Mouse (Mus musculus) stomach, embryonic 16.5 days (tissue): ENCODE measurements at regions not wholly inside any gene's neighbourhood (a gene's known extent, or its start where the extent isn't known, plus 50 kb on each side); places are given as distances from the start of the nearest gene placed in this dataset.

Experiments used
- ATAC-seq: fragments of 200-750 bp; cut with Nextera tagmentation; 2 replicates; pipeline ENCODE4 v1.8.0; 2017; ENCODE audit warnings: moderate number of reproducible peaks, moderate TSS enrichment; ENCODE audit not compliant: insufficient read depth, low FRiP score
- H3K27ac ChIP-seq: fragments of 300-500 bp; sonication (generic); 2 replicates; pipeline ENCODE4 v1.5.1; 2014; ENCODE audit warnings: low read length
- H3K27me3 ChIP-seq: fragments of 300-500 bp; sonication (generic); 2 replicates; pipeline ENCODE4 v1.6.1; 2014; ENCODE audit warnings: low read length, control low read depth, mixed read lengths; ENCODE audit not compliant: control insufficient read depth, insufficient read depth
- H3K36me3 ChIP-seq: fragments of 300-500 bp; sonication (generic); 2 replicates; pipeline ENCODE4 v1.6.1; 2014; ENCODE audit warnings: low read length; ENCODE audit not compliant: control insufficient read depth, insufficient read depth
- H3K4me1 ChIP-seq: fragments of 300-500 bp; sonication (generic); 2 replicates; pipeline ENCODE4 v1.6.1; 2014; ENCODE audit warnings: low read length, control low read depth, mixed read lengths; ENCODE audit not compliant: control insufficient read depth, insufficient read depth
- H3K4me2 ChIP-seq: fragments of 300-500 bp; sonication (generic); 2 replicates; pipeline ENCODE4 v1.6.1; 2014; ENCODE audit warnings: low read depth, low read length, mixed read lengths
- H3K4me3 ChIP-seq: fragments of 300-500 bp; sonication (generic); replicated peaks from 2 replicates; pipeline ENCODE4 v1.5.1; 2014; ENCODE audit warnings: mild to moderate bottlenecking, low read length
- H3K9ac ChIP-seq: fragments of 300-500 bp; sonication (generic); 2 replicates; pipeline ENCODE4 v1.6.1; 2014; ENCODE audit warnings: low read length
- H3K9me3 ChIP-seq: fragments of 300-500 bp; sonication (generic); replicated peaks from 2 replicates; pipeline ENCODE4 v1.6.1; 2016; ENCODE audit warnings: low read length, control low read depth; ENCODE audit not compliant: control insufficient read depth
- WGBS: fragments of 180-500 bp; shearing (Covaris S2); extraction: QIAGEN DNeasy Blood & Tissue Kit; methylation state at CpG from one replicate; pipeline ENCODE4 v1.1.7; 2014; 5-methylcytosine and 5-hydroxymethylcytosine counted together

DNA sequence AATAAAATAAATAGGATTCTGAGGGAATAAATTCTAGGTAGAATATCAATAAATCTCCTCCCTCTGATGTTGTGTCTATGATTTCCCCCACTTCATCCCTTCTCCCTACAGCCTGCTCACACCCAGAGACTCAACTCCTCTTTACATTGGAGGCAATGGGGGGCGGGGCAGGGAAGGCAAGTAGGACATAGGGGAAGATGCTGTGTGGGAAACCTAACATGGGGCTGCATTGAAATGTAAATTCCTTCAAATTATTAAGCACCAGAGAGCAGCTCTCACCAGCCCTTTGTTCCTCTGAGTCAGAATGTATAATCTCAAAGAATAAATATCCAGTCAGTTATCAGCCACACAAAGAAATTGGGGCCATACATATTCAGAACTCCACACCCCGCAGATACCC is 91.6 kb downstream of the Nuf2 start:
- no peak for ATAC-seq
- Histone ChIP-seq H3K4me1 (no peaks in the 10 kb centered on the region), H3K9me3 (no peaks in the 10 kb centered on the region), H3K4me2 (no peak overlapping the region), H3K36me3 (no peaks in the 10 kb centered on the region), H3K9ac (no peak overlapping the region), H3K4me3 (no peak overlapping the region), H3K27ac (no peak overlapping the region), H3K27me3 (no peaks in the 10 kb centered on the region)
- 83% methylated on average over 2 of the region's 2 CpGs for WGBS

GRCm38 (mm10) chr1:169438006-169438405 is 93.3 kb downstream of the Nuf2 start:
- no peak overlapping the region for H3K9ac ChIP-seq
- no peaks in the 10 kb centered on the region for H3K9me3 ChIP-seq
- no peaks in the 10 kb centered on the region for H3K27me3 ChIP-seq
- no peak overlapping the region for H3K27ac ChIP-seq
- H3K4me1 ChIP-seq = no peaks in the 10 kb centered on the region
- 87% methylated on average over 3 of the region's 3 CpGs for WGBS
- no peaks in the 10 kb centered on the region for H3K36me3 ChIP-seq
- no peak overlapping the region for H3K4me3 ChIP-seq
- no peak for ATAC-seq
- H3K4me2 ChIP-seq = no peak overlapping the region

DNA sequence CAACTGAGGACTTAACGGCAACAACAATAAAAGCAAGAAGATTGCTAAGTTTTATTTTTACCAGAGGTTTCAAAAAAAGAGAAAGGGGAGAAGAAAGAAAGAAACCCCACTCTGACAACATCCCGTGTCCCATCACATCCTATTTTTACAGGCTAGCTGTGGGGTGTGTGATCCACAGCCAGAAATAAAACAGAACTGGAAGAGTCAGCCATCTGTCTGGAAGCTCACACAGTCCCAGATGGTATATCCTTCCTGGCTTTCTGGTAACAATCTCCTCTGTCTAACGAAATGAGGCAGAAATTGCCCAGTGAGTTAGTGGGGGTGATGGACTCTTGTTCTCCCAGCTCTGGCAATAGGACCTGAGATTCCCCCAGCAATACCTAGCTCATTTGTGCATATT is 108.9 kb downstream of the Nuf2 start:
- Histone ChIP-seq H3K9ac (no peak overlapping the region), H3K27ac (no peak overlapping the region), H3K4me2 (no peak overlapping the region), H3K9me3 (no peaks in the 10 kb centered on the region), H3K36me3 (no peaks in the 10 kb centered on the region), H3K27me3 (no peaks in the 10 kb centered on the region), H3K4me1 (peaks cover 4% of the 10 kb centered on the region; the same call in 1 of the 2 replicates), H3K4me3 (no peak overlapping the region)
- no peak for ATAC-seq
- 56% methylated on average over 3 of the region's 3 CpGs for WGBS

DNA sequence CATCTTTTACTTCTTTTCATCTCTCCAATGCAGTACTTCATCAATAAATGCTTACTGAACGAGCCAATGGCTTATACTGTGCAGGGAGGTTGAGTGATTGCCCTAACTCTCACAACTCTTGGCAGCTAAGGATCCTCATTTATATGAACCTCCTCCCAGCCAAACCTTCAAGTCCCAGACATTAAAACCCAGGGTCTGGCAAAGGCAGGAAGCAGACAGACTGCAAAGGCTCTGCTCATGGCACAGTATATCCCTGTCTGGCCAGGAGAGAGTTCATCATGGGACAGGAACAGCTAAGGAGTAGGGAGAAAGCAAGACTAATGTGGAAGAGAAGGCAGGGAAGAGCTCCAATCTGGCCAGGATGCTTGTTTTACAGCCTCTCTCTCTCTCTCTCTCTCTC is 109.6 kb downstream of the Nuf2 start:
- Histone ChIP-seq H3K9ac (no peak overlapping the region), H3K4me2 (no peak overlapping the region), H3K27me3 (no peaks in the 10 kb centered on the region), H3K4me3 (no peak overlapping the region), H3K9me3 (no peaks in the 10 kb centered on the region), H3K4me1 (peaks cover 4% of the 10 kb centered on the region; the same call in 1 of the 2 replicates), H3K27ac (no peak overlapping the region), H3K36me3 (no peaks in the 10 kb centered on the region)
- WGBS = 32% methylated on average over 1 of the region's 1 CpGs
- ATAC-seq = no peak

- H3K36me3 ChIP-seq = no peaks in the 10 kb centered on the region
- H3K27ac ChIP-seq = no peak overlapping the region
- WGBS = 61% methylated on average over 4 of the region's 4 CpGs
- H3K9me3 ChIP-seq = no peaks in the 10 kb centered on the region
- H3K4me1 ChIP-seq = peaks cover 4% of the 10 kb centered on the region; the same call in 1 of the 2 replicates
- H3K4me2 ChIP-seq = no peak overlapping the region
- no peak overlapping the region for H3K9ac ChIP-seq
- no peaks in the 10 kb centered on the region for H3K27me3 ChIP-seq
- ATAC-seq = peak; percentile 53; the same call in 1 of the 2 replicates
- no peak overlapping the region for H3K4me3 ChIP-seq
Observed at GRCm38 (mm10) chr1:169418665-169419045, 112.6 kb downstream of the Nuf2 start.

GRCm38 (mm10) chr1:169417979-169418664 is 113.1 kb downstream of the Nuf2 start:
- Histone ChIP-seq H3K27me3 (no peaks in the 10 kb centered on the region), H3K4me2 (no peak overlapping the region), H3K4me3 (no peak overlapping the region), H3K36me3 (no peaks in the 10 kb centered on the region), H3K27ac (no peak overlapping the region), H3K9me3 (no peaks in the 10 kb centered on the region), H3K4me1 (peaks cover 4% of the 10 kb centered on the region; the same call in 1 of the 2 replicates), H3K9ac (no peak overlapping the region)
- 62% methylated on average over 10 of the region's 10 CpGs for WGBS
- no peak for ATAC-seq

GRCm38 (mm10) chr1:169416701-169417100 is 114.6 kb downstream of the Nuf2 start:
- Histone ChIP-seq H3K9ac (no peak overlapping the region), H3K9me3 (no peaks in the 10 kb centered on the region), H3K4me1 (peaks cover 4% of the 10 kb centered on the region; the same call in 1 of the 2 replicates), H3K27me3 (no peaks in the 10 kb centered on the region), H3K4me2 (no peak overlapping the region), H3K36me3 (no peaks in the 10 kb centered on the region), H3K4me3 (no peak overlapping the region), H3K27ac (no peak overlapping the region)
- ATAC-seq = no peak
- 88% methylated on average over 1 of the region's 1 CpGs for WGBS

DNA sequence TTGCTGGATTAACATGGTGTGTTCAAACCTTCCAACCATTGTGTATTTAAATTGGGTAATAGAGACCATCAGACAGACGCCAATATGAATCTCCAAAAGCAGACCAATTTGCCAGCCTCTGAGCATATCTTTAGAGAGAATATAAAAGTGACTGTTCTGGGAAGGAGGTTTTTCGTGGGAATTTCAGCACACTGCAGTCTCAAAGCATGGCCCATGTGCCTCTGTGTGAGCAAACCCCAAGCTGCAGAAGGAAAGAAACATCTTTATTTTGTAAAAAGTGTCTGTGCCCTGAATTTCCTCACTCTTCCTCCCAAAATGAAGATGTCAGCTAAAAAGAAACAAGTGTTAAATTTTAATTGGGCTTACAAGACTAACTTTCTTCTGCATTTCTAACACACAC is 123.1 kb downstream of the Nuf2 start:
- Histone ChIP-seq H3K9ac (no peak overlapping the region), H3K4me1 (no peaks in the 10 kb centered on the region), H3K27me3 (no peaks in the 10 kb centered on the region), H3K4me2 (no peak overlapping the region), H3K36me3 (no peaks in the 10 kb centered on the region), H3K9me3 (no peaks in the 10 kb centered on the region), H3K4me3 (no peak overlapping the region), H3K27ac (no peak overlapping the region)
- no peak for ATAC-seq
- WGBS = 85% methylated on average over 2 of the region's 2 CpGs

DNA sequence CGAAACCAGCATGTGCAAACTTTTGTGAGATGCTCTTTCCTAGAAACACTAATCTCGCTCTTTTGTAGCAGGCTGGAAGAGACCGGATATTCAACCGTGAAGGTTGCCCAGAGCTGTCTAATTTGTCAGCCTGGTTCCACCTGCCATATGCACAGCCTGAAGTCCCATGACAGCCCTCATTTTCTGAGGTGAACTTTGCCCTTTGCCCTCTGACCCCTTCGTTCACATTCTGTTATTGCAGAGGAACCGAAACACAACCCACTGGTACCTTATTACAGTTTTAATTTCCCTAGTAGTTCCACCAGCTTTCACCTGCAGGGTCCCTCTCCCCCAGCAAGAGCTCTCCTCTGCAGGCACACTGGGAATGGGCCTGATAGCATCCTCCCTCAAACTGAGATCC is 130.4 kb downstream of the Nuf2 start:
- Histone ChIP-seq H3K4me1 (no peaks in the 10 kb centered on the region), H3K9ac (no peak overlapping the region), H3K9me3 (no peaks in the 10 kb centered on the region), H3K4me2 (no peak overlapping the region), H3K27me3 (no peaks in the 10 kb centered on the region), H3K36me3 (no peaks in the 10 kb centered on the region), H3K4me3 (no peak overlapping the region), H3K27ac (no peak overlapping the region)
- no peak for ATAC-seq
- 68% methylated on average over 6 of the region's 6 CpGs for WGBS
